Mouse (Mus musculus): ENCODE results near the gene Lrp2. TPM values are rescaled to one million over a fixed set of nuclear protein-coding genes. Genes with fewer than 3 reads are reported as not detected.
A peak's percentile ranks its signal among the peaks of the same experiment; 100 is the strongest.

The Lrp2 gene
- total RNA-seq, 1 experiment from 2014 or later: not detected

- ATAC-seq (replicated peaks in 1 of 2; ENCODE audit: insufficient read depth in 1 of 2, low FRiP score in 2 of 2, low TSS enrichment in 1 of 2, low read depth in 1 of 2, poor library complexity in 2 of 2, severe bottlenecking in 2 of 2): no peak
These were observed 26.5 kb downstream of the Lrp2 start for GRCm38 (mm10) chr2:69559380-69559779.

GRCm38 (mm10) chr2:69556686-69557085 lies 29.2 kb downstream of the Lrp2 start:
- peak; percentile 36 to 56; a peak in 2 of 4 replicates for ATAC-seq (replicated peaks in 1 of 2; ENCODE audit: insufficient read depth in 1 of 2, low FRiP score in 2 of 2, low TSS enrichment in 1 of 2, low read depth in 1 of 2, poor library complexity in 2 of 2, severe bottlenecking in 2 of 2)

GRCm38 (mm10) chr2:69551639-69552038 lies 34.2 kb downstream of the Lrp2 start:
- no peak for ATAC-seq (replicated peaks in 1 of 2; ENCODE audit: insufficient read depth in 1 of 2, low FRiP score in 2 of 2, low TSS enrichment in 1 of 2, low read depth in 1 of 2, poor library complexity in 2 of 2, severe bottlenecking in 2 of 2)

- ATAC-seq (replicated peaks in 1 of 2; ENCODE audit: insufficient read depth in 1 of 2, low FRiP score in 2 of 2, low TSS enrichment in 1 of 2, low read depth in 1 of 2, poor library complexity in 2 of 2, severe bottlenecking in 2 of 2): peak; percentile 51 to 69
These were observed 39.0 kb downstream of the Lrp2 start for GRCm38 (mm10) chr2:69546823-69547222.

GRCm38 (mm10) chr2:69536018-69536417 lies 49.8 kb downstream of the Lrp2 start:
- ATAC-seq (replicated peaks in 1 of 2; ENCODE audit: insufficient read depth in 1 of 2, low FRiP score in 2 of 2, low TSS enrichment in 1 of 2, low read depth in 1 of 2, poor library complexity in 2 of 2, severe bottlenecking in 2 of 2): no peak

GRCm38 (mm10) chr2:69531528-69532055 lies 54.3 kb downstream of the Lrp2 start:
- no peak for ATAC-seq (replicated peaks in 1 of 2; ENCODE audit: insufficient read depth in 1 of 2, low FRiP score in 2 of 2, low TSS enrichment in 1 of 2, low read depth in 1 of 2, poor library complexity in 2 of 2, severe bottlenecking in 2 of 2)

- ATAC-seq (replicated peaks in 1 of 2; ENCODE audit: insufficient read depth in 1 of 2, low FRiP score in 2 of 2, low TSS enrichment in 1 of 2, low read depth in 1 of 2, poor library complexity in 2 of 2, severe bottlenecking in 2 of 2): no peak
These were observed 55.0 kb downstream of the Lrp2 start for GRCm38 (mm10) chr2:69530691-69531527.

GRCm38 (mm10) chr2:69530126-69530525 lies 55.7 kb downstream of the Lrp2 start:
- no peak for ATAC-seq (replicated peaks in 1 of 2; ENCODE audit: insufficient read depth in 1 of 2, low FRiP score in 2 of 2, low TSS enrichment in 1 of 2, low read depth in 1 of 2, poor library complexity in 2 of 2, severe bottlenecking in 2 of 2)

- ATAC-seq (replicated peaks in 1 of 2; ENCODE audit: insufficient read depth in 1 of 2, low FRiP score in 2 of 2, low TSS enrichment in 1 of 2, low read depth in 1 of 2, poor library complexity in 2 of 2, severe bottlenecking in 2 of 2): no peak
These were observed 65.6 kb downstream of the Lrp2 start for GRCm38 (mm10) chr2:69520273-69520672.

GRCm38 (mm10) chr2:69518307-69518706 lies 67.6 kb downstream of the Lrp2 start:
- no peak for ATAC-seq (replicated peaks in 1 of 2; ENCODE audit: insufficient read depth in 1 of 2, low FRiP score in 2 of 2, low TSS enrichment in 1 of 2, low read depth in 1 of 2, poor library complexity in 2 of 2, severe bottlenecking in 2 of 2)

- no peak for ATAC-seq (replicated peaks in 1 of 2; ENCODE audit: insufficient read depth in 1 of 2, low FRiP score in 2 of 2, low TSS enrichment in 1 of 2, low read depth in 1 of 2, poor library complexity in 2 of 2, severe bottlenecking in 2 of 2)
These were observed 74.1 kb downstream of the Lrp2 start for GRCm38 (mm10) chr2:69511766-69512165.

GRCm38 (mm10) chr2:69500357-69500756 lies 85.5 kb downstream of the Lrp2 start:
- no peak for ATAC-seq (replicated peaks in 1 of 2; ENCODE audit: insufficient read depth in 1 of 2, low FRiP score in 2 of 2, low TSS enrichment in 1 of 2, low read depth in 1 of 2, poor library complexity in 2 of 2, severe bottlenecking in 2 of 2)

GRCm38 (mm10) chr2:69493130-69493529 lies 92.7 kb downstream of the Lrp2 start:
- ATAC-seq (replicated peaks in 1 of 2; ENCODE audit: insufficient read depth in 1 of 2, low FRiP score in 2 of 2, low TSS enrichment in 1 of 2, low read depth in 1 of 2, poor library complexity in 2 of 2, severe bottlenecking in 2 of 2): 0 out of 4 replicates have a peak, but pooled peaks of 1 of the 2 experiments have one; percentile 27

- no peak for ATAC-seq (replicated peaks in 1 of 2; ENCODE audit: insufficient read depth in 1 of 2, low FRiP score in 2 of 2, low TSS enrichment in 1 of 2, low read depth in 1 of 2, poor library complexity in 2 of 2, severe bottlenecking in 2 of 2)
These were observed 104.9 kb downstream of the Lrp2 start for GRCm38 (mm10) chr2:69480965-69481364.

- ATAC-seq (replicated peaks in 1 of 2; ENCODE audit: insufficient read depth in 1 of 2, low FRiP score in 2 of 2, low TSS enrichment in 1 of 2, low read depth in 1 of 2, poor library complexity in 2 of 2, severe bottlenecking in 2 of 2): no peak
These were observed 106.0 kb downstream of the Lrp2 start for GRCm38 (mm10) chr2:69479859-69480258.

- ATAC-seq (replicated peaks in 1 of 2; ENCODE audit: insufficient read depth in 1 of 2, low FRiP score in 2 of 2, low TSS enrichment in 1 of 2, low read depth in 1 of 2, poor library complexity in 2 of 2, severe bottlenecking in 2 of 2): no peak
These were observed 109.0 kb downstream of the Lrp2 start for GRCm38 (mm10) chr2:69476901-69477300.

- ATAC-seq (replicated peaks in 1 of 2; ENCODE audit: insufficient read depth in 1 of 2, low FRiP score in 2 of 2, low TSS enrichment in 1 of 2, low read depth in 1 of 2, poor library complexity in 2 of 2, severe bottlenecking in 2 of 2): no peak
These were observed 110.7 kb downstream of the Lrp2 start for GRCm38 (mm10) chr2:69475177-69475576.

GRCm38 (mm10) chr2:69471837-69472236 lies 114.0 kb downstream of the Lrp2 start:
- no peak for ATAC-seq (replicated peaks in 1 of 2; ENCODE audit: insufficient read depth in 1 of 2, low FRiP score in 2 of 2, low TSS enrichment in 1 of 2, low read depth in 1 of 2, poor library complexity in 2 of 2, severe bottlenecking in 2 of 2)

- ATAC-seq (replicated peaks in 1 of 2; ENCODE audit: insufficient read depth in 1 of 2, low FRiP score in 2 of 2, low TSS enrichment in 1 of 2, low read depth in 1 of 2, poor library complexity in 2 of 2, severe bottlenecking in 2 of 2): no peak
These were observed 122.3 kb downstream of the Lrp2 start for GRCm38 (mm10) chr2:69463609-69464008.
